Mouse (Mus musculus): ENCODE measurements at regions not wholly inside any gene's neighbourhood (a gene's known extent, or its start where the extent isn't known, plus 50 kb on each side); places are given as distances from the start of the nearest gene placed in this dataset.
A peak's percentile ranks its signal among the peaks of the same experiment; 100 is the strongest.

DNA sequence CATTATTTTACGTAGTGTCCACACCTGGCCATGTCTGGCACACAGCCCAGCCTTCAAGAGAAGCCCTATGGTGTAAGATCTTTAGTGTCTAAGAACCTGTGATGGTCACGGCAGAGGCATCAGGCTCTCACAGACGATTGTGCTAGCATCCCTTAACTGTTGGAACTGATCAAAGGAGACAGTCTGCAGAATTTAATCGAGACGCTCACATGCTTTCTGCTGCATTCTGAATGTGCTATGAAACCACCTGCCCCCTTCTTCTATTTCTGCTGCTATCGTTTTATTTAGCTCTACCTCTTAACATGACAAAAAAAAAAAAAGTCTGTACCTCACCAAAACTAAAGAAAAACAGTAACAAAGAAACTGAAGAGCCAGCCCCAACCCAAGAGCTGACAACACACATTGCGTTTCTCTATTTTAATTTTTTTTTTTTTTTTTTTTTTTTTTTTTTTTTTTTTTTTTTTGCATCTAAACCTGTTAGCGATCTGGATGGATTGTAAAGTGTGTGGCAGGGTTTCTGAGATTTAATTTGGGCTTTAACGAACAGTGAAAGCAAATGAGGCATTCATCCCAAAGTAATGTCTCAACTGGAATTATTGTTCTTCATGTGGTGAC, 209.6 kb upstream of the Clint1 start:
- no peak for DNase-seq (ENCODE audit: low spot score in 2 of 2)

DNA sequence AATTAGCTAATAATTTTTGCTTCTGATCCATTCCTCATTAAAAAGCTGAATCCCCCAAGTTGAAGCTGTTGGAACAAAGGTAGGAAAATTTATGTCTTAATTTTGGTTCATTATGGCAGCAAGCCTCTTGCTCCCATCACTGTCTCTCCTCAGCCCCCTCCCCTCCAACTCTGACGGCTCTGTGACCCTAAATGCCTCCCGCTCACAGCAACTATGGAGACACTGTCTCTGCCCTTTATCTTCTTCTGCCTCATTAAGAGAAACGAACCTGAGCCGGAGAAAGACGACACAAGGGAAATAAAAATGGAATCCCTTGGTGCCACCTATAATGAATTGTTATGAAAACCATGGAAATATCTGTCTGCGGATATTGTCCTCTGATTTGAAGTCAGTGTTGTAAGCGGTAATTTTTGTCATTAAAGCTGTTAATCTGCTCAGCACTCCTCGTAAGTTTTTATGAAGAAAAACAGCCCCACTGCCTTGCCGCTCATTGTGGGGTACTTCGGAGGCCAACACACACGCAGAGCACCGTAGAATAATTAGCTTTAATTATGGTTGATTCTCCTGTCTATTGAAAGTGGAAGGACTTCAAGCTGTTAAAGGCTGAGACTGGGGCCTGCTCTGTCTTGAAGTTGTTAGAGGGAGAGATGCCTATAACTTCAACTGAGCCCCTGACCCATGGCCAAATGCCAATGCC, 208.1 kb upstream of the Clint1 start:
- no peak for DNase-seq (ENCODE audit: low spot score in 2 of 2)

DNA sequence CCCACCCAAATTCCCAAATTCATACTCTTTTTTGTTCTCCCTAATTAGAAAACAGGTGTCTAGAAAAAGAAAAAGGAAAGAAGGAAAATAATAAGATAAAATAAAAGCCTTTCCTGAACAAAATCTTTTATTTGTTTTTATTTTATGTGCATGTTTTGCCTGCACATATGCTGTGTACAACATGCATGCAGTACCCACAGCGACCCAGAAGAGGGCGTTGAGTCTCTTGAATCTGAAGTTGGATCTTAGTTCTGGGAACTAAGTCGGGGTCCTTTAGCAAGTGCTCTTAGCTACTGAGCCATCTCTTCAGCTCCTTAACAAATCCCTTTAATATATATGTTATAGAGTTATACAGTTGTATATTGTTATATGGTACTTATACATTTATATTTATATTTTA, 206.0 kb upstream of the Clint1 start:
- DNase-seq (ENCODE audit: low spot score in 2 of 2): no peak

DNA sequence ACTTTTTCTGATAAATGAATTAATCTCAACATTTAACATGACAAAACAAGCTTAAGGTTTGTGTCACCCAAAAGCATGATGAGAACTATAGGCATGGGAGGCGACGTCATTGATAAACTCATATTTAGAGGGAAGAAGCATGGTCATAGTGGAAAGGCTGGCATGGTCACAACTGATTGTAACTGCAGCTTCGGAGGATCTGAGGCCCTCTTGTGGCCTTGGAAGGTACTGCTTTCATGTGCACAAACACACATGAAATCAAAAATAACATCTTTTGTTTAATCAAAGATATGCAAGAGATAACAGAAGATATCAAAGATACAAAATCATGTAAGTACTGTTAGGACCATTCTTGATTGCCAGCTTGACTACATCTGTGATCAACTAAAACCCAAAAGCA, 204.0 kb upstream of the Clint1 start:
- DNase-seq (ENCODE audit: low spot score in 2 of 2): no peak

DNA sequence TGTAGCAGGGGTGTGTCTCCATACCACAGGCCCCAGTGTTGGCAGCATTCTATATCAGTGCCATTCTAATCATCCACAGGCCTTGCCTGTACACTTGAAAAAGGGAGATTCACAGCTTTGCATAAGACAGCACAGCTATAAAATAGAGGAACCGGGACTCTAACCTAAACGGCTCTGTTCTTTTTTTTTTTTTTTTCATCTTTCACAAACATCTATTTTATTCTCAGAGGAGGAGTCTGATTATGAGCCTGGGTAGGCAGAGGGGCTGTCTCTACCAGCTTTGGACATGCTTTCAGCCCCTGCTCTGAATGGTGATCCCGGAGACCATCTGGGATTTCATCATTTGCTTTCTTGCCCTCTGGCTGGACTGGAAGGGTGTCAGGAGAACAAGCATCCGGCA, 195.6 kb upstream of the Clint1 start:
- no peak for DNase-seq (ENCODE audit: low spot score in 2 of 2)

DNA sequence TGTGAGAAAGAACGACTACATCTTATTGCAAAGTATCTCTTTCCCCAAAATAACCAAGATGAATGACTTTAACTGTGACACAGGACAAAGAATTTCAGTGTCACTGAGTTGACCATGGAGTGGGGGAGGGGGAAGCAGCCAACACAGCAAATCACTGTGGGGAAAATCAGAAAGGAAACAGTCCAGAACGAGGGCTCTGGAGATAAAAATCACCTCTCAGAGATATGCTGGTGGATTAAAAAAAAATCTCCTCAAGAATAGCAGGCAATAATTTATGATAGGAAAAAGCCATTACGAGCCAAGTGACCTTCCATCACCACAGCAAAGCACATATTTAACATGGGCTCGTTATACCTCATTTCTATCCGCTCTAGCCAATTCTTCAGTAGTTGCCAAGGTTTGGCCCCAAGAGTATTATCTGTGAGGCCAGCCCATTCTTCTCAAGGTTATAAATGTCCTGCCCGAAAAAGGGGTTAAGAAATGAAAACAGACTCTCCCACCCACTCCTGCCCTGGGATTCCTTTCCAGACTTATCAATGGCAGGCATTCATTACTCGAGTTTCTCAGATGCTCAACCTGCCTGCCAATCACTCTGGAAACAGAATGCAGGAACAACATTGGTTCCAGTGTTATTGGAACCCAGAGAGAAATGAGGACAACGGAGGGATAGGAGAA, 181.6 kb upstream of the Clint1 start:
- no peak for DNase-seq (ENCODE audit: low spot score in 2 of 2)

DNA sequence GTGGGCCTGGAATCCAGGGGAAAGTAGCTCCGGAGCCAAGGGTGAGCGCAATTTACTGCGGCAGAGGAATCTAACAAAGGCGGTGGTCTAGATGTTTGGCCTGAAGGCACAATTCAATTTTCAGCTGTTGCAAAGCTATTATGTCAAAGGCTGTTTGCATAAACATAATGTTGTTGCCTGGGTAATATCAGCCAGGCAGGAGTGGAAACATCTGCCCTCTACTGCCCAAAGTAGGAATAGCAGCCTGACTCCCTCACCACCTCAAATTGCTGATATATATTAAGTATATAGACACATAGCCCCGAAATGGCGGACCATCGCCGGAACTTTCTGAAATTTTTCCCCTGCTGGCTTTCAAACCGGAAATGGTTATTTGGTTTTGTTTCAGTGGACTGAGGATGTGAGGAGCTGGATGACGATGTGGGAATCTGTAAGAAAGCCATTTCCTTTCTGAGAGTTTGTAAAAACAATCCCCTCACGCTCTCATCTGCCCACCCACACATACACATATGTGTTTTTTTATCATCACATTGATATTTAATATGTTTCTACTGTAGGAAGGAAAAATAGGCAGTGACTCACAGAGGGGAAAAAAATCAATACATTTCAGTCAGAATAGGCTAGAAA, 173.1 kb upstream of the Clint1 start:
- peak; percentile 22 to 40 for DNase-seq (ENCODE audit: low spot score in 2 of 2)

DNA sequence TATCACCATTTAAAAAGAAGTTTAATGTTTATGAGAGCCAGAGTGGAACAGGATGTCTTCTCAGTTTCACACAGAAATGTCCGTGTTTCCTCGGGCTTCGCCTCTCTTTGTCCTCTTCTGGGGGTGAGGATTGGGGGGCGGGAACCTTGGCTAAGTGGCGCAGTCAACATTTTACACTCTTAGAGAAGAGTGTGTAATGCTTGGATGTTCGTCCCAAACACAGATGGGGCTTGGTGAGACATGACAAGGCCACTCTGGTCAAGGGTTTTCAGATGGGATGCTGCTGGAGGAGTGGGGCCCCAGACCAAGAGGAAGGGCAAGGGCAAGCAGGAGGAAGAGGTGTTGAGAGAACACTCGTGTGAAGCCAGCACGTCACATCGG, 172.6 kb upstream of the Clint1 start:
- DNase-seq (ENCODE audit: low spot score in 2 of 2): no peak

DNA sequence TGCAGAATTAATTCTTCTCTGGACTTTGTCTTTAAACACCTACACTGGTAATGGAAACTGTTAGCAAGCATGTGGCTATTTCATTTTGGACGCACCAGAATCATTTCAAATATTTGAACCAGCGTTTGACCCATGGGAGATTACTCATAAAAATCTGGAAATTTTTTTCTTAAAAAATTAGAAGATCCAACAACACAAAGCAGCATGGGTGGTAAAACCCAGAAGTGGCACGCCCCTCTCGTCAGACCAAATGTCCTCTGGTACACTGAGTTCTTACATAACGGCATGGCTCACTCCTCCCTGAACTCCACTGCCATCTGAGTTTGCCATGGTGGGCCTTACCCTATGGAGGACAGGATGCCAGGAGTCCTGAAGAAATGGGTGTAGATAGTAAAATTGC, 166.3 kb upstream of the Clint1 start:
- DNase-seq (ENCODE audit: low spot score in 2 of 2): no peak

DNA sequence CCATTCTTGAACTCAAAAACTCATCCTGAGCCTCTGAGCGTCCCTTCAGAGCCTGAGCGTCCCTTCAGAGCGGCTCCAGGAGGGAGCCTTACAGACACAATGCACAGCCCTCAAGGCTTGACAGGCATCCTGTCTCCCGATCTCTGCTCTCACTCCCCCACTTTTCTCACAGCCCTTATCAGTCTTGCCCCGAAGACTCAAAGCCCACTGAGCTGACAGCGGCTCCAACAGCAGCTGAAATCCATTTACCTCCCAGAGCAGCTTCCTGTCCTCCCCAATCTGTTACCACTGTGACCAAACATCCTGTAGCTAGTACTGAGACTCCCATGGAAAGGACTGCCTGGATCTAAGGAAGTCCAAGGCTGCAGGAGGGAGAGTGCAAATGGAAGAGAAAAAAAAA, 158.6 kb upstream of the Clint1 start:
- no peak for DNase-seq (ENCODE audit: low spot score in 2 of 2)

DNA sequence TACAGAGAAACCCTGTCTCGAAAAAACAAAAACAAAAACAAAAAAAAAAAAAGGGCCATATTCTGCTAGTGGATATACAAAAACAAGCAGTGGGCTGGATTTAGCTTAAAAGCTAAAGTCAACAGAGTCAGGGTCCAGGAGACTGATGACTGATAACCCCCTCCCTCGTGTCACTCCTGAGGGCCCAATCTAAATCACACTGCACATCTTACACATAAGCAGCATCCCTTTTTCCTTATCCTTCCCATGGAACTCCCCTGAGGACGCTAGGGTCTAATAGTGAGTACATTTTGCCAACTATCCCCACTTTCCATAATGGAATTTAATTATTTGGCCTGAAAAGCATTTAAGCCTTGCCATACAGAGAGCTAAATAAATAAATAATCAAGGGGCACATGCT, 150.3 kb upstream of the Clint1 start:
- no peak for DNase-seq (ENCODE audit: low spot score in 2 of 2)

DNA sequence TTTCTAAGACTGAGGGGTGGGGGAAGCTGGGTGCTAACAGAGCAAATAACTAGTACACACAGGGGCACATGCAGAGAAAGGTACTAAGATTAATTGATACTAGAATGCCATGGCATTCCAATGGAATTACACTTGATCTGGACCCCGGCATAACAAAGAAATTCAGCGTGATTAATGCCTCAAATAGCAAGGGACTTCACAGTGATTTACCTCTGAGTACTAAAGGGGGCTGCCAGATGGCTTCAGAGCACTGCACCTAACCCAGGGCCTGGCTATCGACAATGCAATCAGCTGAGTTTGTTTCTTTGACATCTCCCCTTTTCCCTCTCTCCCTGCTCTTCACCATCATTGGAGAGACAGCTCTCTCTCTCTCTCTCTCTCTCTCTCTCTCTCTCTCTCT, 148.9 kb upstream of the Clint1 start:
- no peak for DNase-seq (ENCODE audit: low spot score in 2 of 2)

DNA sequence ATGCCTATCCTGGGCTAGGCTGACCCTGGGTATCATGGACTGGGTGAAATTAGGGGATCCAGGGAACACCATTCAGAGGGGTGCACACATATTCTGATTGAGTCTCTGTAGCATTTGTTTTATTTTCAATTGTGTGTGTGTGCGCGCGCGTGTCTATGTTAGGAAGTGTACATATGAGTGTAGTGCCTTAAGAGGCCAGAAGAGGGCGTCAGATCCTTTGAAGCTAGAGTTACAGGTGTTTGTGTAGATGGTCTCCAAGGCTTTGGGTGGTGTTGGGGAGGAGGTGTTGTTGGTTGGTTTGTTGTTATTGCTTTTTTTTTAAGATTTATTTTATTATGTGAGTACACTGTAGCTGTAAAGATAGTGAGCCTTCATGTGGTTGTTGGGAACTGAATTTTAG, 147.4 kb upstream of the Clint1 start:
- no peak for DNase-seq (ENCODE audit: low spot score in 2 of 2)

DNA sequence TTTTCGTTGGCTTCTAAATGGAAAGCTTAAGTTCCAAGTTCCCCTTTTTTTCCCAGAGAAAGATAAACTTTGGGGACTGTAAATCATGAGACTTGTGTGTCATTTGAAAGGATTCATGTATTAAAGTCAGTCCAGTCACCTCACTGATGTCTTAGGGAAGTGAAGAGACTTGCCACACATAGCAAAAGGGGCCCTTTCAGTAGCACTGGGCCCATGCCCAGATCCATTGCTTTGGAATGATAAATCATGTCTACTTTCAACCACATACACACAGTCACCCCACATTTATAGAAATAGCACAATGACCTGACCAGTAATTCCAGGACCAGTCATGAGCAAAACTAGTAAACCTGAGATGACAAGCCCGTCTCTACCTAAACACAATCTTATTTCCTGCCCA, 133.2 kb upstream of the Clint1 start:
- DNase-seq (ENCODE audit: low spot score in 2 of 2): no peak

DNA sequence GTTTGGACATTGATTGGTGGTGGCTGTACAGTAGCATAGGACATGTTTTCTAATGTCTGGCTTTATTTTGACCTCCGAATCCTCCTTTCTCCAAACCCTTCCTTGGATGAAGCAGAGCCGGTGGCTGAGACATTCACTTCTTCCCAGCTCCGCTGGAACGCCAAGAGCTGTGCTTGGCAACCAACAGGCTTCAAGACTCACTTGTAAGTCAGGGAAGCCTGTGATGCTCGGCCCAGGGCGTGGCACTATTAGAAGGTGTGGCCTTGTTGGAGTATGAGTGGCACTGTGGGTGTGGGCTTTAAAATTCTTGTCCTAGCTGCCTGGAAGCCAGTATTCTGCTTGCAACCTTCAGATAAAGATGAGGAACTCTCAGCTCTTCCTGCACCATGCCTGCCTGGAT, 132.0 kb upstream of the Clint1 start:
- DNase-seq (ENCODE audit: low spot score in 2 of 2): no peak

DNA sequence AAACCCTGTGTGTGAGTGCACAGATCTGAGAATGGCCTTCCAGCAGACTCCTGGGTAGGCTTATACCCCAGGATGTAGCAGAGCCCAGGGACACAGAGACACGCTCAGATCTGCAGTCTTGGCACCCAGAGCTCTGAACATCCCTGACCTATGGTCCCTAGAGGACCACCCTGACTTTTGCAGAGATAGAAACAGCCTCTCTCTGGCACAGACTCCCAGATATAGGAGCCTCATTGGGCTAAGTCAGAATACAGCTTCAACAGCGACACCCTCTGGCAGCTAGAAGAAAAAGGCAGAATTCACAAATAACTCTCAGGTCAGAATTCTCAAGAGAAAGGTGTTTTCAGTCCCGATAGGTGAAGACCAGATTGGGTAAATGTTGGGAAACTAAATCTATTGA, 115.3 kb upstream of the Clint1 start:
- peak in 1 of 2 experiments; percentile 10 for DNase-seq (ENCODE audit: low spot score in 2 of 2)

DNA sequence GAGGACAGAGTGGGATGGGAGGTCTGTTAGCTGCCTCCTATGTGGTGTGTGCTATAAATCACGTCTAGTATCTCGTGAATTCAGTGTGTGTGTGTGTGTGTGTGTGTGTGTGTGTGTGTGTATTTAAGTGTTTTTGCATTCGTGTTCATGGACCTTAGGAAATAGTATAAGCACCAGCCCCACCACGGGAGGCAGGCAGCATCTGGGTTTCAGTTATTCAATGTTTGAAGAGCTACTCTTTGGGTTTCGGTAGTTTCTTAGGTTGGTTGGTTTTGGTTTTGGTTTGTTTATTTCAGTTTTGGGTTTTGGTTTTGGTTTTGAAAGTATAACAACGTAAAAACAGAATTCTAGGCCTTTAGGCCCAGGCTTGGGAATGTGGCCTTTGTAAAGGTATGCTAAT, 113.5 kb upstream of the Clint1 start:
- no peak for DNase-seq (ENCODE audit: low spot score in 2 of 2)

DNA sequence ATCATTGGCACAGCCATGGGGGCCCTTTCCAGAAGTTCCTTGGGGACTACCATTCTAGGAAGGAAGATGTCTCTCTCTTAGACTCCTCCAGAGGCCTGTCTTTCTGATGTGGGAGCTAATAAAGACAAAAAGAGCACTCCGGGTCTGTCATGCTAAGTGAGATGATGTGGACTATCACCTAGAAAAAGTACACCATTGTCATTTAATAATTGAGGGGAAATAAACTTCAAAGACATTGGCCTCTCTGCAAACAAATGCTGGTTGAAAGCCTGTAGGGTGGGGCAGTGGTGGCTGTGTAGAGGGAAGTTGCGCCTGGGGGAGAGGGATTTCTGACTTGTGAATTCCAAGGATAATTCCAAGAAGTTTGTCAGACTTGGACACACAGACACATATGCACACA, 105.9 kb upstream of the Clint1 start:
- no peak for DNase-seq (ENCODE audit: low spot score in 2 of 2)

DNA sequence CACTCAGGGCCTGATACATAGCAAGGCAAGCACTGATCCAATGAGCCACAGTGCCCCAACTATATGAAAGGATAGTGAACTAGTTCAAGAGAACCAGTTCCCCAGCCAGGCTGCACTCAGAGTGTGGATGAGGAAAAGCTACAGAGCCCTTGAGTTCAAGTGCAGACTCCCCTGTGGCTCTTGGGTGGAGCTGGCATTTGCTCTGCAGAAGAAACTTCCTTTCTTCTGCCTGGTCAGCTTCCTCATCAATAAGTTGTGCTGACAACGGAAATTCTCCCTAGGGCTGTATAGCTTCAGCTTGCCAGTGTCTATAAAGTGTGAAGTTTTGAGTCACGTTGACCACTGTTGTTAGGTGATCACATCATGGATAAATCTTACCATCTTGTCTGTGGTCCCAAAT, 101.6 kb upstream of the Clint1 start:
- DNase-seq (ENCODE audit: low spot score in 2 of 2): no peak

DNA sequence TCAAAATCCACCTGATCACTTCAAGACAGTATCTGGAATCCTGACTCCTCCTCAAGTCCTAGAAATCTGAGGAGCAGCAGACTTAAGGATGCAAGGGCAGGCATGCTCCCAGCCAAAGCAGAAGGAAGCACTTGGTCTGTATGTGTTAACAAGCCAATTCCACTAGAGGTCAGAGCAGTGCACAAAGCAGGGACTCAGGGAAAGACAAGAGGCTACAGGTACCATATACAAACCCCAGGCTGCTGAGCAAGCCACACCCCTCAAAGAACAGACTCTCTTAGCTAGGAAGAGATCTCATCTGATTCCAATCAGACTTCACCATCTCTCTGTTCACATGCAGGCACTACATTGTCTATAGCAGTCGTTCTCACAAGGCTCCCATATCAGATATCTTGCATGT, 99.6 kb upstream of the Clint1 start:
- peak in 1 of 2 experiments; percentile 13 for DNase-seq (ENCODE audit: low spot score in 2 of 2)

DNA sequence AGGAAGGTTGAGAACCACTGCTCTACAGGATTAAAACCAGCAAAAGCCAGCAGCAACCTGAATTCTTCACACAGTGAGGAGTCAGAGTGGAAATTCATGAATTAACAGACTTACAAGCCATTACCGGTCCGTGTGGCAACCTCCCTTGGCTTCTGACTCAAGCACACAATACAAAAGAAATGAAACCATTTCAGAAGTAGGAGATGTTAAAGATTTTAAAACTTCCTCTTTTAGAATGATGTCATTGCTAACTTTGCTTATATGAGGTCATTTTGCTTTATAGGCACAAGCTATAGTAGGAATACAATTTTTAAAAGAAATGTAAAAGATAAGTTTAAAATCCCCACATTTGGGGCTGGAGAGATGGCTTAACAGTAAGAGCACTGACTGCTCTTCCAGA, 99.1 kb upstream of the Clint1 start:
- DNase-seq (ENCODE audit: low spot score in 2 of 2): no peak

DNA sequence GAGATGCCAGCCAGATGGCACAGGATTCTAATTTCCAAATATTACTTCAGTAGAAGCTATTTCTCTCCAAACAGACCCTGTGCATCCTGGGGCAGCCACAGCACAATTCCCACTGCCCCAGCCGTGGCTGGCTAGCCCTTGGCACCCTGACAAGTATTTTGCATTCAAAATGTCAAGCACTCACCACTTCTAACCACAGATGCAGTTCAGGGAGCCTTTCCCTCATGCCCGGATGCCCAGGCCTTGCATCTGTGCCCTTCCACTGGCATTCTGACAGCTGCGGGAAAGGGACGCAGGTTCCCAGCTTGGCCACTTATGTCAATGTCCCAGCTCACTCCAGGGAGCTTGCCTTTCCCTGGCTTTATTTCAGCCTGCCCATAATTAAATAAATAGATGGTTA, 84.8 kb upstream of the Clint1 start:
- no peak for DNase-seq (ENCODE audit: low spot score in 2 of 2)

Measured in adrenal gland, postnatal 4 days (tissue).